Mouse (Mus musculus) splenic B cell, adult 2 months (primary cell): ENCODE measurements around the gene Nr2f2.

Experiments
- DNase-seq: peaks from one replicate; pipeline ENCODE4 v3.0.0-alpha.2; 2011; ENCODE audit warnings: low read depth, low spot score
- H3K27me3 ChIP-seq: 2 replicates; pipeline ENCODE4 v1.6.1; 2012; ENCODE audit warnings: mild to moderate bottlenecking, low read length, moderate library complexity, mixed read lengths; ENCODE audit not compliant: control insufficient read depth, poor library complexity, insufficient read depth, severe bottlenecking
- H3K36me3 ChIP-seq: 2 replicates; pipeline ENCODE4 v1.6.1; 2012; ENCODE audit warnings: mild to moderate bottlenecking, low read length, moderate library complexity, mixed read lengths; ENCODE audit not compliant: control insufficient read depth, poor library complexity, insufficient read depth, severe bottlenecking

Nr2f2 gene

GRCm38 (mm10) chr7:70365941-70366807 is at the start of gene Nr2f2:
TSS of gene Nr2f2 (minus strand) at chr7:70366735.
- DNase-seq, result no peak
- no peaks in the 10 kb centered on the region for H3K36me3 ChIP-seq

GRCm38 (mm10) chr7:70414461-70414860 is 47.9 kb upstream of the Nr2f2 start:
- Histone ChIP-seq H3K27me3 (no peaks in the 10 kb centered on the region), H3K36me3 (no peaks in the 10 kb centered on the region)
- no peak for DNase-seq

More at GRCm38 (mm10) chr7:70365941-70366807, at the start of gene Nr2f2:
- H3K27me3 ChIP-seq, result peaks cover 2% of the 10 kb centered on the region

- Histone ChIP-seq H3K36me3 (no peaks in the 10 kb centered on the region), H3K27me3 (no peaks in the 10 kb centered on the region)
- DNase-seq, result no peak
Measured at GRCm38 (mm10) chr7:70413646-70414045, 47.1 kb upstream of the Nr2f2 start.

DNA sequence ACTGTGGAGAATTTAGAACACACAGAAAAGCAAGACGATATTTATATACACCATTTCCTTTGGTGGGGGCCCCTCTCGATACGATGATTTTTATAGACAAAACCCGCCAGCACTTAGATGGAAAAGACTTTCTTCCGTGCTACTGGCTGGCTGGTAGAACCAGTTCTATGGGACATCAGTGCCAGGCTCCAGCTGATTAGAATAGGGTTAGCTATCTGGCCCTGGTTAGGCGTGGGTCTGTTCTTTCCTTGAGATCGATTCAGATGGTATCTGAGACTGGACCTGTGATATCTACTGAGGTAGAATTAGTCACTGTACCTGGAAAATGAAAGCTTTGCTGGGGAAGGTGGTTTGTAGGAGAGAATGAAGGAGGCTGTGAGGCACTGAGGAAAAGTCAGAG is 46.4 kb upstream of the Nr2f2 start:
- H3K27me3 ChIP-seq, result no peaks in the 10 kb centered on the region
- no peaks in the 10 kb centered on the region for H3K36me3 ChIP-seq
- DNase-seq, result no peak

- DNase-seq, result no peak
- no peaks in the 10 kb centered on the region for H3K36me3 ChIP-seq
Measured at GRCm38 (mm10) chr7:70410350-70410749, 43.8 kb upstream of the Nr2f2 start.

GRCm38 (mm10) chr7:70409890-70410289 is 43.4 kb upstream of the Nr2f2 start:
- DNase-seq, result no peak
- Histone ChIP-seq H3K36me3 (no peaks in the 10 kb centered on the region), H3K27me3 (no peaks in the 10 kb centered on the region)

More at GRCm38 (mm10) chr7:70410350-70410749, 43.8 kb upstream of the Nr2f2 start:
- no peaks in the 10 kb centered on the region for H3K27me3 ChIP-seq

GRCm38 (mm10) chr7:70408814-70409213 is 42.3 kb upstream of the Nr2f2 start:
- Histone ChIP-seq H3K27me3 (no peaks in the 10 kb centered on the region), H3K36me3 (no peaks in the 10 kb centered on the region)
- no peak for DNase-seq

DNA sequence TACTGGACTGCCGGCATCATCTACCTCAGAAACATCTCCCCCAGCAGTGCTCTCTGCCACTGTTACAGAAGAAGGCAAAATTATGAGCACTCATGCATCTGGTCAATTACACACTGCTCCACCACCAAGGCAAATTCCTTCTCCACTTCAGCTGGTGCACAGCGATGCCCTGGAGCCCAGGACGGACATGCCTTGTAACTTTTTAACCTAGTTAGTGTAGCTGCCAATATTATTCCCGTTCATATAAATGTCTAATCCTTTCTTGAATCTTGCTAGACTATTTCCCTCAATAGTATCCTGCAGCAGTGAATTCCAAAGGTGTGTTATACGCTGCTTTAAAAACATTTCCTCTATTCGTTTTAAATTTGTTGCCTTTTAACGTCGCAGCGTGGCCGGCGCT is 40.6 kb upstream of the Nr2f2 start:
- Histone ChIP-seq H3K27me3 (no peaks in the 10 kb centered on the region), H3K36me3 (no peaks in the 10 kb centered on the region)
- DNase-seq, result no peak

- DNase-seq, result no peak
- Histone ChIP-seq H3K36me3 (no peaks in the 10 kb centered on the region), H3K27me3 (no peaks in the 10 kb centered on the region)
Measured at GRCm38 (mm10) chr7:70406527-70406926, 40.0 kb upstream of the Nr2f2 start.

GRCm38 (mm10) chr7:70405466-70405865 is 38.9 kb upstream of the Nr2f2 start:
- no peaks in the 10 kb centered on the region for H3K36me3 ChIP-seq

DNA sequence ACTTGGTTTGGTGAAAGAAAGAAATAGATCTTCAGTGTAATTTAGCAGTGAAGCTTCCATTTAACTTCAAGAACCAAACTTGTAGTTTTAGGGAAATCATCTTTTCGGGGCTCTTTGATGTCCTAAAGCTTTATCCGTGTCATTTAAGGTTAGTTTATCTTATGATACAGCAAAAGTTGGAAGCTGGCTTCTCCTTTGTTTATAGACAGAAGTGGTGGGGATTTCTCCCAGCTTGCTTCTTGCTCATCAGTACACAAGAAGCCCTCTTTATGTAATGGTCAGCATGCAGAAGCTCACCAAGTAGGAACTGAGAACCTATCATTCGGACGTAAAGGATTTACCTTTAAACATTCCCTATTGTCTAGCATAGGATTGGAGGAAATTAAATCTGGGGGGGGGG is 16.3 kb upstream of the Nr2f2 start:
- DNase-seq, result no peak
- H3K27me3 ChIP-seq, result no peaks in the 10 kb centered on the region
- no peaks in the 10 kb centered on the region for H3K36me3 ChIP-seq

More at GRCm38 (mm10) chr7:70405466-70405865, 38.9 kb upstream of the Nr2f2 start:
- H3K27me3 ChIP-seq, result no peaks in the 10 kb centered on the region
- no peak for DNase-seq

DNA sequence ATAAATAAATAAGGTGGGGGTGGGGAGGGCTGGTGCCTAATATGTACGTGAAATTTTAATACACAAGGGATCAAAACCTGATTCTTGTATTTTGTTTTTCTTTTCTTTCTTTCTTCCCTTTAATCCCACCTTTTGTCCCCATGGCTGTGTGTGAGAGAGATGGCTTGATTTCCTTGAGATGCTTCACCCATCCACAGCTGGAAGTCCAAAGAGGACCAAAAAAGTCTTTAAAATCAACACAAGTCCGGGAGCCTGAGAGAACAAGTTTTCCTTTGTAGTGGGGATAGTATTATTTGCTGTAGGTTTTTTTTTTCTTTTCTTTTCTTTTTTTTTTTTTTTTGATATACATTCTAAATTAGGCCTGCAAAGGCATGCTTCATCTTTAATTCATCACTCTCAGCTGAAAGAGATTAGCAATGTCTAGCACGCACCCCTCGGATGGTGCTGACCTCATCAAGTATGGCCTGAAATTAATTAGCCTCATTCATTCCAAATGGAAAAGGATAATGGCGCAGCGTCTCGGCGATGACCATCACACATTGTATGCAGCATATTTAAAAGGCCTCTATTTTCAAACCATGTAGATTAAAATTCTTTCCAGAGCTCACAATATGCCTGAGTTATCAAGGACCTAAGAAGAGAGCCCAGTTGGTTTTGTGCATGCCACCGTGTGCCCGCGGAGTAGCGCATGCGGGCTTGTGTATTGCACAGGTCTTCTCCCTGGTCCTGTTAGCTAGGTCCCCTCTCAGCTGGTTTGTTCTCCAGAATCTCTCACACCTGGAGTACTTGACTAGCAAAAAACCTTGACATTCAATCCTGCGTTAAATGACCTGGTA is 15.1 kb upstream of the Nr2f2 start:
- no peaks in the 10 kb centered on the region for H3K36me3 ChIP-seq
- DNase-seq, result no peak

GRCm38 (mm10) chr7:70380943-70381342 is 14.4 kb upstream of the Nr2f2 start:
- no peak for DNase-seq
- Histone ChIP-seq H3K27me3 (no peaks in the 10 kb centered on the region), H3K36me3 (no peaks in the 10 kb centered on the region)

More for the DNA sequence above, 15.1 kb upstream of the Nr2f2 start:
- no peaks in the 10 kb centered on the region for H3K27me3 ChIP-seq

- DNase-seq, result no peak
- no peaks in the 10 kb centered on the region for H3K36me3 ChIP-seq
- H3K27me3 ChIP-seq, result no peaks in the 10 kb centered on the region; the same call in 1 of the 2 replicates
Measured at GRCm38 (mm10) chr7:70380246-70380645, 13.7 kb upstream of the Nr2f2 start.
